Mouse (Mus musculus): Measurements from ENCODE around the gene Atp6v0d1. TPM values are rescaled to one million over a fixed set of nuclear protein-coding genes. Genes with fewer than 3 reads are reported as not detected.

Atp6v0d1 gene
- polyA plus RNA-seq, 1 experiment from 2014 or later = 112 TPM

DNA sequence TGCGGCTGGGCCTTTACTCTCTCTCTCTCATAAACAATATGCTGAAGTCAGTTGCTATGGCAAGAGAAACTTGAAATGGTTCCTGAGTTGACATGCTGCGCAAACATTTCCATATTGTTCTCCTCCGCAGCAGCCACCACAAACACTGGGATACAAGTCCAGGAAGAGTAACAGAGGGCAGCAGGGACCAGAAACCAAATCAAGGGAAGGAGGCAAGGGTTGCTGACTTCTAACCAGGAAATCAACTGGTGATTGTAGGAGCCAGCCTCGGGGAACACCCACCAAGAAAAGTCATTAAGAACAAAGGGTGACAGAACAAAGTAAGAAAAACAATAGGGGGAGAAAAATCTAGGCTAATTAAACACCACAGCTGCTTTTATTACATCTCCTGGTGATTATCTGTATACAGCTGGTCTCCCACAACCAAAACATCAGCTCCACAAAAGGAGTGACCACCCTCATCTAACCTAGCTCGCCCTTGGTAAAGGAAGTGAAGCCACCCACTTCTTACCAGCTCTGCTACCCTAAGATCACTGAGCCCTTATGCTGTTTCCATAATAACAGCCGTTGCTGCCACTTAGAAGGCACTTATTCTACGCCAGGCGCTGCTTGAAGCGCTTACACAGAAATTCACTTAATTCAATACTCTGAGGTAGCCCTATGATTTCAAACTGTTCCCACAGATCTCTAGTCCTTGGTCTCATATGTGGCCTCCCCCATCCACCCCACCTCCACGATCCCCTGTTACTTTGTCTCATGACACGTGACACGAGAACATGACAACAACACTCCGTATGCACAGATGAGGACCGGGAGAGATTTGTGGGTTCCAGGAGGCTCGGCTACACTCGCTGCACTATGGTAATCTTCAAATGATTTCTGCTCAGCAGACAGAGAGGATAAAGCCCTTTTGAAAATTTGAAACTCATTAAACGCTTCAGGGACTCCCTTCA, 70.2 kb downstream of the Atp6v0d1 start:
- H3K36me3 ChIP-seq (ENCODE audit: insufficient read depth, low read length) = no peaks in the 10 kb centered on the region
- peak overlapping the region; percentile 72 for H3K4me3 ChIP-seq (replicated peaks; ENCODE audit: low read depth, low read length)
- H3K4me1 ChIP-seq (replicated peaks; ENCODE audit: insufficient read depth, low read length) = peaks cover 7% of the 10 kb centered on the region; the same call in 1 of the 2 replicates
- ATAC-seq (replicated peaks; ENCODE audit: low FRiP score, low read depth) (no peak), DNase-seq (ENCODE audit: low spot score) (peak; percentile 55)
- WGBS = 21% methylated on average over 17 of the region's 17 CpGs
- H3K27ac ChIP-seq = peak overlapping the region; percentile 87
- H3K27me3 ChIP-seq (ENCODE audit: insufficient read depth, low read length) = no peaks in the 10 kb centered on the region
- no peaks in the 10 kb centered on the region for H3K9me3 ChIP-seq (replicated peaks; ENCODE audit: low read length)
- H3K4me2 ChIP-seq (ENCODE audit: low read length) = peak overlapping the region; percentile 93
- peak overlapping the region; percentile 90 for H3K9ac ChIP-seq (ENCODE audit: low read depth, low read length)
- no peak for TF ChIP-seq CTCF (IDR thresholded peaks at IDR 0.05; ENCODE audit: low read depth)

DNA sequence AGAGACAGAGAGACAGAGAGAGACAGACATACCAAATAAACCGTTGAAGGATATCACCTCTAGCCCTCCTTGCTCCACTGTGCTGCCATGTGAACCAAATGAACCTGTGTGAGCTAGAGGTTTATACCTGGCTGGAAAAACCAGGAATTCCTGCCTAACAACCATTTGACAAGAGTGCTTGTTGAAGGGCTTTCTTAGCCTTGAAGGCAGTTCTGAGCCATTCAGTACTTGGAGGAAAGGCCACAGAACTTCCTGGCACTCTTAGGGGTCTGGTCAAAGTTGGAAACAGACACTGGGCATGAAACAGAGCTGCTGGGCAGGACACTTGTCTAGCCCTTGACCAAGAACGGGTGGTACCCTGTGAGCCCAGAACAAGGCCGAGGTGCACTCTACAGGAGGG, 71.3 kb downstream of the Atp6v0d1 start:
- no peak for TF ChIP-seq CTCF (IDR thresholded peaks at IDR 0.05; ENCODE audit: low read depth)
- ATAC-seq (replicated peaks; ENCODE audit: low FRiP score, low read depth) (no peak), DNase-seq (ENCODE audit: low spot score) (no peak)
- no peaks in the 10 kb centered on the region for H3K27me3 ChIP-seq (ENCODE audit: insufficient read depth, low read length)
- H3K36me3 ChIP-seq (ENCODE audit: insufficient read depth, low read length) = no peaks in the 10 kb centered on the region
- WGBS = 53% methylated on average over 3 of the region's 3 CpGs
- no peak overlapping the region for H3K9ac ChIP-seq (ENCODE audit: low read depth, low read length)
- 0 out of 2 replicates have a peak overlapping the region, but pooled peaks have one; percentile 93 for H3K4me2 ChIP-seq (ENCODE audit: low read length)
- H3K27ac ChIP-seq = peak overlapping the region; percentile 87
- no peaks in the 10 kb centered on the region for H3K9me3 ChIP-seq (replicated peaks; ENCODE audit: low read length)
- no peak overlapping the region for H3K4me3 ChIP-seq (replicated peaks; ENCODE audit: low read depth, low read length)
- peaks cover 7% of the 10 kb centered on the region; the same call in 1 of the 2 replicates for H3K4me1 ChIP-seq (replicated peaks; ENCODE audit: insufficient read depth, low read length)

DNA sequence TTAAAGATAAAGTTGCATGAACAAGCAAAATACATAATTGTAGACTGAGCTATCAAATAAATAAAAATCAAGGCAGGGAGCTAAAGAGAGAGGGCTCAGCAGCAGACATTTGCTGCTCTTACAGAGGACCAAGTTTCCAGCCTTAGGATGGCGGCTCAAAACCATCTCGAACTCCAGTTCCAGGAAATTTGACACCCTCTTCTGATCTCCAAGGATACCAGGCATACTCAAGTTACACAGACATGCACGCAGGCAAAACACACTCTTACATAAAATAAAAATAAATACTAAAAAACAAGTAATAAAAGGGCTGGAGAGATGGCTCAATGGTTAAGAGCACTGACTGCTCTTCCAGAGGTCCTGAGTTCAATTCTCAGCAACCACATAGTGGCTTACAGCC, 72.4 kb downstream of the Atp6v0d1 start:
- Histone ChIP-seq H3K4me1 (replicated peaks; ENCODE audit: insufficient read depth, low read length) (peaks cover 7% of the 10 kb centered on the region; the same call in 1 of the 2 replicates), H3K27ac (no peak overlapping the region), H3K4me3 (replicated peaks; ENCODE audit: low read depth, low read length) (no peak overlapping the region), H3K27me3 (ENCODE audit: insufficient read depth, low read length) (no peaks in the 10 kb centered on the region), H3K4me2 (ENCODE audit: low read length) (no peak overlapping the region), H3K9me3 (replicated peaks; ENCODE audit: low read length) (no peaks in the 10 kb centered on the region), H3K9ac (ENCODE audit: low read depth, low read length) (no peak overlapping the region), H3K36me3 (ENCODE audit: insufficient read depth, low read length) (no peaks in the 10 kb centered on the region)
- WGBS = 19% methylated on average over 3 of the region's 3 CpGs
- DNase-seq (ENCODE audit: low spot score) (no peak), ATAC-seq (replicated peaks; ENCODE audit: low FRiP score, low read depth) (no peak)
- TF ChIP-seq CTCF (IDR thresholded peaks at IDR 0.05; ENCODE audit: low read depth) = no peak

DNA sequence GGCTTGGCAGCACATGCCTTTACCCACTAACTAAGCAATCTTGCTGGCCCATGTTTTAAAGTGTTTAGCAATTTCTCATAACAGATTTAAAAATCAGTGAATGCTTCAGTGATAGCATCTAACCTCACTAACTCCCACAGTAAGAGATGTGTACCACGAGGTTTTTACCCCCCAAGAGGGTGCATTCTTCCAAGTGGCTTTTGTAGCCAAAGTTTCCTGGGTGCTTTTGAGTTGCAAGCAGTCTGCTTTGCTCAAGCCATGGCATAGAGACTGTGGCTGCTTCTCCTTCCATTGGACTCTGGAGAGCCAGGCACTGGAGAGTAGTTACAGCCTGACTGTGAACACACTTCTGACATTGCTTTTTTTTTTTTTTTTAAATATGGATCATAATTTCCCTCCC, 76.6 kb downstream of the Atp6v0d1 start:
- WGBS = 33% methylated on average over 1 of the region's 1 CpGs
- Histone ChIP-seq H3K4me1 (replicated peaks; ENCODE audit: insufficient read depth, low read length) (0 out of 2 replicates have a peak, but pooled peaks cover under 1% of the 10 kb centered on the region), H3K27ac (no peak overlapping the region), H3K9me3 (replicated peaks; ENCODE audit: low read length) (no peaks in the 10 kb centered on the region), H3K36me3 (ENCODE audit: insufficient read depth, low read length) (0 out of 2 replicates have a peak, but pooled peaks cover 3% of the 10 kb centered on the region), H3K4me2 (ENCODE audit: low read length) (no peak overlapping the region), H3K27me3 (ENCODE audit: insufficient read depth, low read length) (no peaks in the 10 kb centered on the region), H3K9ac (ENCODE audit: low read depth, low read length) (no peak overlapping the region), H3K4me3 (replicated peaks; ENCODE audit: low read depth, low read length) (no peak overlapping the region)
- no peak for ATAC-seq (replicated peaks; ENCODE audit: low FRiP score, low read depth)
- no peak for DNase-seq (ENCODE audit: low spot score)
- TF ChIP-seq CTCF (IDR thresholded peaks at IDR 0.05; ENCODE audit: low read depth) = no peak

DNA sequence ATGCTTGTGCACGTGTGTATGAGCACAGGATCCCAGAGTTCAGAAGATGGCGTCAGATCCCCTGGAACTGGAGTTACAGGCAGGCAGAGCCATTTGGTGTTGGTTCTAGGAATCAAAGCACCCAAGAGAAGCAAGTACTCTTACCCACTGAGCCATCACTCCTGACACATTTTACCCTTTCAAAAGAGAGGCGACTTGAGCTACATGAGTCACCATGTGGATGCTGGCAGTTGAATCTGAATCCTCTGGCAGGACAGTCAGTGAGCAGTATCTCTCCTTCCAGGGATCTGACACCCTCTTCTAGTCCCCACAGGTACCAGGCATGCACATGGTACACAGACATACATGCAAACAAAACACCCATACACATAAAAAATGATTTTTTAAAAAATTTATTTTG, 77.8 kb downstream of the Atp6v0d1 start:
- DNase-seq (ENCODE audit: low spot score) (no peak), ATAC-seq (replicated peaks; ENCODE audit: low FRiP score, low read depth) (no peak)
- Histone ChIP-seq H3K36me3 (ENCODE audit: insufficient read depth, low read length) (0 out of 2 replicates have a peak, but pooled peaks cover 3% of the 10 kb centered on the region), H3K27ac (no peak overlapping the region), H3K27me3 (ENCODE audit: insufficient read depth, low read length) (no peaks in the 10 kb centered on the region), H3K9ac (ENCODE audit: low read depth, low read length) (no peak overlapping the region), H3K4me3 (replicated peaks; ENCODE audit: low read depth, low read length) (no peak overlapping the region), H3K9me3 (replicated peaks; ENCODE audit: low read length) (no peaks in the 10 kb centered on the region), H3K4me2 (ENCODE audit: low read length) (no peak overlapping the region), H3K4me1 (replicated peaks; ENCODE audit: insufficient read depth, low read length) (no peaks in the 10 kb centered on the region)
- WGBS = 60% methylated on average over 3 of the region's 3 CpGs
- TF ChIP-seq CTCF (IDR thresholded peaks at IDR 0.05; ENCODE audit: low read depth) = no peak

DNA sequence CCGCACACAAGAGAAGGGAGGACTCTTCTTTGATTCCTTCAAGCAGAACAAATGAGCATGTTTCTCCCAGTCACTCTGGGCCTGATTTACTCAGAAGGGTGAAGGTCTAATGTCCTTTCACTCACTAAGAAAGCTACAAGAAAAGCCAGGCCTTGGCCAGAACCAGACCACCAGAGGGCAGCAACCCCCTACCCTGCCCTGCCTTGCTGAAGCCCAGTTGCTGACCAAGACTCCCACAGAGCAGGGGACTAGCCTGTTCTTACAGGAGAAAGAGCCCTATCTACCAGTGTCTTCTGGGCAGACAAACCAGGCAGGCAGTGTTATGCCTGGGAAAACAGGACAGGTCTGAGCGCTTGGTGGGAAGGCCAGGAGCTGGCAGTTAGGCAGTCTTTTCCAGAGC, 81.5 kb downstream of the Atp6v0d1 start:
- DNase-seq (ENCODE audit: low spot score) (peak; percentile 94), ATAC-seq (replicated peaks; ENCODE audit: low FRiP score, low read depth) (peak; percentile 80)
- Histone ChIP-seq H3K27me3 (ENCODE audit: insufficient read depth, low read length) (no peaks in the 10 kb centered on the region), H3K9ac (ENCODE audit: low read depth, low read length) (no peak overlapping the region), H3K27ac (no peak overlapping the region), H3K36me3 (ENCODE audit: insufficient read depth, low read length) (0 out of 2 replicates have a peak, but pooled peaks cover 3% of the 10 kb centered on the region), H3K4me2 (ENCODE audit: low read length) (no peak overlapping the region), H3K4me3 (replicated peaks; ENCODE audit: low read depth, low read length) (no peak overlapping the region), H3K4me1 (replicated peaks; ENCODE audit: insufficient read depth, low read length) (no peaks in the 10 kb centered on the region), H3K9me3 (replicated peaks; ENCODE audit: low read length) (no peaks in the 10 kb centered on the region)
- 22% methylated on average over 2 of the region's 2 CpGs for WGBS
- peak; percentile 94 for TF ChIP-seq CTCF (IDR thresholded peaks at IDR 0.05; ENCODE audit: low read depth)

Data from kidney, postnatal 0 days (tissue).